Mouse (Mus musculus): ENCODE data around the gene Adgrd1. TPM values are rescaled to one million over a fixed set of nuclear protein-coding genes. Genes with fewer than 3 reads are reported as not detected.

The Adgrd1 gene
- polyA plus RNA-seq, 1 experiment from 2014 or later, result 0.40 TPM

DNA sequence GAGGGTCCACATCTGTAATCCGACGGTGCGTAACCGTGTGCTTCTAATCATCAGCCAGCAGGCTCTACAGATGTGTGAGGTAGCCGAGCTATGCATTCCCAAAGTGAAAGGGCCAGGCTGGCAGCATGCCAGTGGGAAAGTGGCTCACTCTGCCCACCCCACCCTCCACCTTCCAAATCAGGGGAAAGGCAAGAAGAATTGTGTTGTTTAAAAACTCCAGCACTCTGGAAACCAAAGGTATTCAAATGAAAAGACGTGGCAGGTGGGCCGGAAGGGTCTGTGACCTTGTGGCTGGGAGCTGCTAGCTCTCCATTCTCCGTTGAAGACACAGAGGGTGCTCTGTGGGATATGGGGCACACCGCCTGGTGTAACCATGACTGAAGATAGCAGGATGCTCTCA is 100.0 kb downstream of the Adgrd1 start:
- ATAC-seq (ENCODE audit: low read depth), result no peak
- Histone ChIP-seq H3K36me3 (ENCODE audit: control insufficient read depth, insufficient read depth) (no peaks in the 10 kb centered on the region), H3K4me3 (ENCODE audit: low read depth, low read length) (no peak overlapping the region), H3K27ac (ENCODE audit: low read length) (no peak overlapping the region), H3K4me1 (ENCODE audit: control insufficient read depth, low read depth, low read length) (no peaks in the 10 kb centered on the region), H3K4me2 (ENCODE audit: low read depth, low read length) (no peak overlapping the region), H3K27me3 (ENCODE audit: control insufficient read depth, insufficient read depth, low read depth, low read length) (no peaks in the 10 kb centered on the region), H3K9me3 (replicated peaks; ENCODE audit: control insufficient read depth, low read length) (no peaks in the 10 kb centered on the region), H3K9ac (ENCODE audit: low read depth, low read length) (no peak overlapping the region)
- WGBS (ENCODE audit: insufficient replicate concordance), result 61% methylated on average over 9 of the region's 9 CpGs

DNA sequence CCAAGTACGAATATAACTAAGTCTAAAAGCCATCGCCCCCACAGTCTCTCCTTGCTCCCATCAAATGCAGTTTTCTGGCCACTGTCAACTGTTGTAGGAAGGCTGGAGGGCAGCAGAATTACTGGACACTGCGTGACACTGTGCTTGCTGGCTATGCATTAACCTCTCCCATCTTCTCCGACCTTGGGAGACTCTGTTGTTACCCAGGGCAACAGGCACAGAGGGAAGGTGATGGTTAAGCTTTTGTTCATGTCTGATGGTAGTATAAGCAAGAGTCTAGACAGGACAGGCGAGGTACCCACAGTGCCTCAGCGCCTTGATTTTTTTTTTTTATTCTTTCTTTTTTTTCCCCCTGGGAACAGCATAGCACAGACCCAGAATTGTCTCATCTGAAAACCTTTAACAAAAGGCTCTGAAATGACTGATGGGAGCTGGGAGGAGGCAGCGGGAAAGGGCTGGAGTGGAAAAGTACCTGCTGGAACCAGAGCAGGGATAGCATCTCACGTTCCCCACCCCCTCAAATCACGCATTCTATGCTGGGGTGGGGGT is 100.5 kb downstream of the Adgrd1 start:
- ATAC-seq (ENCODE audit: low read depth), result no peak
- no peaks in the 10 kb centered on the region for H3K36me3 ChIP-seq (ENCODE audit: control insufficient read depth, insufficient read depth)

DNA sequence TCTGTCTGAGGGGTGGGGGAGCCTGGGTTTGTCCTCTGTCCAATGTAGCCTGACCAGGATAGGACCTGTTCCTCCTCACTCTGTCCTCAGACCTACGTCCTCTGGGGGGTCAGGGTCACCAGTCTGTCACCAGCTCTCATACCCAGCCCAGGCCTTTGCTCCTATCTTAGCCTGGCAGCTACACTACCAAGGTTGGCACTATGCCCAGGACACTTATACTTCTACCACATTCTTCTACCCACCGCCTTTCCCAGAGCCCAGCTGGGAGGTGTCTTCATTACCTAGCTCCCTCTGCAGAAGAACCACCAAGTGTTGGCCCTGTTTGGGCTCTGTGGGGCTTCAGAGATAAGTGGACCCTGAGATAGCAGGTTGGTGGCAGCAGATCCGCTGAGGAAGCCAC is 103.6 kb downstream of the Adgrd1 start:
- no peak for ATAC-seq (ENCODE audit: low read depth)
- WGBS (ENCODE audit: insufficient replicate concordance), result 58% methylated on average over 3 of the region's 3 CpGs
- H3K27me3 ChIP-seq (ENCODE audit: control insufficient read depth, insufficient read depth, low read depth, low read length), result no peaks in the 10 kb centered on the region

More for the DNA sequence above, 100.5 kb downstream of the Adgrd1 start:
- Histone ChIP-seq H3K4me3 (ENCODE audit: low read depth, low read length) (no peak overlapping the region), H3K4me2 (ENCODE audit: low read depth, low read length) (no peak overlapping the region), H3K9me3 (replicated peaks; ENCODE audit: control insufficient read depth, low read length) (no peaks in the 10 kb centered on the region), H3K27me3 (ENCODE audit: control insufficient read depth, insufficient read depth, low read depth, low read length) (no peaks in the 10 kb centered on the region), H3K9ac (ENCODE audit: low read depth, low read length) (no peak overlapping the region), H3K27ac (ENCODE audit: low read length) (no peak overlapping the region), H3K4me1 (ENCODE audit: control insufficient read depth, low read depth, low read length) (no peaks in the 10 kb centered on the region)
- WGBS (ENCODE audit: insufficient replicate concordance), result 53% methylated on average over 9 of the region's 9 CpGs

DNA sequence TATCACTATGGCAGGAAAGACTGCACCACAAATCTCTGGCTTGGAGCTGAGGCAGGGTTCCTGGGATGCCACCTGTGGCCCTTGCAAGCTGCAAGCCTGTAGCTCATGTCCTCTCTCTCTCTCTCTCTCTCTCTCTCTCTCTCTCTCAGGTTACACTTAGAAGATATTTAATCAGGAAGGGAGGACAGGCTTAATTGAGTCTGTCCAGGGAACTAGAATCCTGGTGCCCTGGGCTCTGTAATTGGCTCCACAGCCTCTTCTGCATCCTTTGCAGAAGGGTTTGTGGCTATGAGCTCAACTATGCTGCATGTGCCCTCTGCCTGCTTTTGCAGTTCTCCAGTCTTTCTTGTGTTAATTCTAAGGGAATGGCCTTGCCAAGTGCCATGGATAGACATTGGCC is 111.7 kb downstream of the Adgrd1 start:
- ATAC-seq (ENCODE audit: low read depth), result no peak
- Histone ChIP-seq H3K9me3 (replicated peaks; ENCODE audit: control insufficient read depth, low read length) (no peaks in the 10 kb centered on the region), H3K4me1 (ENCODE audit: control insufficient read depth, low read depth, low read length) (no peaks in the 10 kb centered on the region), H3K4me3 (ENCODE audit: low read depth, low read length) (no peak overlapping the region), H3K27ac (ENCODE audit: low read length) (no peak overlapping the region), H3K36me3 (ENCODE audit: control insufficient read depth, insufficient read depth) (no peaks in the 10 kb centered on the region), H3K9ac (ENCODE audit: low read depth, low read length) (no peak overlapping the region), H3K4me2 (ENCODE audit: low read depth, low read length) (no peak overlapping the region), H3K27me3 (ENCODE audit: control insufficient read depth, insufficient read depth, low read depth, low read length) (no peaks in the 10 kb centered on the region)

More for the DNA sequence above, 103.6 kb downstream of the Adgrd1 start:
- no peak overlapping the region for H3K9ac ChIP-seq (ENCODE audit: low read depth, low read length)
- H3K4me1 ChIP-seq (ENCODE audit: control insufficient read depth, low read depth, low read length), result no peaks in the 10 kb centered on the region
- no peaks in the 10 kb centered on the region for H3K36me3 ChIP-seq (ENCODE audit: control insufficient read depth, insufficient read depth)
- no peak overlapping the region for H3K27ac ChIP-seq (ENCODE audit: low read length)
- no peak overlapping the region for H3K4me2 ChIP-seq (ENCODE audit: low read depth, low read length)
- H3K9me3 ChIP-seq (replicated peaks; ENCODE audit: control insufficient read depth, low read length), result no peaks in the 10 kb centered on the region
- no peak overlapping the region for H3K4me3 ChIP-seq (ENCODE audit: low read depth, low read length)

DNA sequence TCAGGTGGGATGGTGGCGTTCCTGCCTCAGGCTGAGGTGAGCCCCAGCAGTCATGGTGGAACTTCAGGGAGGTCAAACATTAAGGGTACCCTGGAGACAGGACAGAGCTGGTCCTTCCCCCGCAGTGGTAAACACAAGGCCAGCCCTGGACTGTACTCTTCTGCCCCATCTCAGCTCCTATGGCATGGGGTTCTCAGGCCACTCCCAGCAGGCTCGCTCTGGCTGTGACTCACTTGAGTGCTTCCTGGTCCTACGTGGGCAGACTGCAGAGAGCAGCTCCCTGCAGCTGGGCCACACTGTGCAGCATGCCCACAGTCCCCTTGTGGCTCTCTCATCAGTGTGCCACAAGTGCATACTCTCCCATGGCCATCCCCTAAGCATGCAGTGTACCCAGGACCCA is 112.3 kb downstream of the Adgrd1 start:
- no peaks in the 10 kb centered on the region for H3K27me3 ChIP-seq (ENCODE audit: control insufficient read depth, insufficient read depth, low read depth, low read length)
- no peak overlapping the region for H3K4me3 ChIP-seq (ENCODE audit: low read depth, low read length)
- H3K27ac ChIP-seq (ENCODE audit: low read length), result no peak overlapping the region
- ATAC-seq (ENCODE audit: low read depth), result no peak
- H3K4me1 ChIP-seq (ENCODE audit: control insufficient read depth, low read depth, low read length), result no peaks in the 10 kb centered on the region
- no peak overlapping the region for H3K9ac ChIP-seq (ENCODE audit: low read depth, low read length)
- no peaks in the 10 kb centered on the region for H3K9me3 ChIP-seq (replicated peaks; ENCODE audit: control insufficient read depth, low read length)
- H3K36me3 ChIP-seq (ENCODE audit: control insufficient read depth, insufficient read depth), result no peaks in the 10 kb centered on the region
- WGBS (ENCODE audit: insufficient replicate concordance), result 33% methylated on average over 4 of the region's 4 CpGs
- no peak overlapping the region for H3K4me2 ChIP-seq (ENCODE audit: low read depth, low read length)

DNA sequence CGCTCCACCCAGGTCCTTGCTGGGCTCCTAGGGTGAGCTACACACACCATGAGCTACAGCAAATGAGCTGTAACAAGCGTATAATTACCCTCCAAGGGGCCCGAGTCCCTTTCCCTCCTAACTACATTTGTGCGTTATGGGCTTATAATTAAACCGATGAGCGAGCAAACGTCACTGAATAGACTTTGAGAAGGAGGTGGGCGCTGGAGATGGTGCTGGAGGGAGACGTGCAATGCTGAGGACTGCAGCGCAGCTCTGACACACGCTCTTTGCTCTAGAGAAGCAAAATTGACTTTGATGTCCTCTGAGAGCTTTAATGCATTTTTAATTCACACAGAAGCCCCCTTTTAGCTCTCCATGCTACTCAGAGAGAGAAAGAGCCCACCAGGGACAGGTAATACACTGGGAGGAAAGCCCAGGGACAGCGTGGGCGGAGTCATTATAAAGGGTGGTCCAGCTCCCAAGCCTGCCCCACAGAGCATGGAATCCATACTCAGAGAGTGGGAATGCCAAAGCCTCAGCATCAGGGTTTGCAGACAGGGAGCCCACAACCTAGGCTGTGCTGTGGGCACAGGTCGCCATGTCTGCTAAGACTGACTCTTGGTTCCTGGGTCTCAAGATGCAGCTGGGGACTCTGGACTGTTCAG is 115.0 kb downstream of the Adgrd1 start:
- 60% methylated on average over 14 of the region's 14 CpGs for WGBS (ENCODE audit: insufficient replicate concordance)
- ATAC-seq (ENCODE audit: low read depth), result no peak
- no peak overlapping the region for H3K4me3 ChIP-seq (ENCODE audit: low read depth, low read length)

DNA sequence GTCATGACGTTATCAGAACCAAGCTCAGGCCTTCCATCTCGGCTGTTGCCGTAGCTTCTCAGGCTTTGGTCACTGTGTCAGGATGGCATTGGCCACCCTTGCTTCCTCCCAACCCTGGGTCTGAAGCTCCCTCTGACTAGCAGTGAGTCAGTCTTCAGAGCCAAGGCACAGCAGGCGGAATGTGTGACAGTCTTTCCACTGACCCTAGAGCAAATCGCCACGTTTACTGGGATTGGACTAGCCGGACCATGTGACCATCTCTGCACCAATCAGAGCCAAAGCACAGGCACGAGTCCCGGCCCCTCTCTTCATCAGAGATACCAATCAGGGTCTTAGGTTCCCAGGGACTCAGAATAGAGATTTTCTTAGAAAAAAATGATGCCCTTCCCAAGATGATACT is 117.5 kb downstream of the Adgrd1 start:
- Histone ChIP-seq H3K9me3 (replicated peaks; ENCODE audit: control insufficient read depth, low read length) (no peaks in the 10 kb centered on the region), H3K36me3 (ENCODE audit: control insufficient read depth, insufficient read depth) (no peaks in the 10 kb centered on the region), H3K27me3 (ENCODE audit: control insufficient read depth, insufficient read depth, low read depth, low read length) (no peaks in the 10 kb centered on the region), H3K4me2 (ENCODE audit: low read depth, low read length) (no peak overlapping the region), H3K4me1 (ENCODE audit: control insufficient read depth, low read depth, low read length) (no peaks in the 10 kb centered on the region), H3K9ac (ENCODE audit: low read depth, low read length) (no peak overlapping the region), H3K4me3 (ENCODE audit: low read depth, low read length) (no peak overlapping the region), H3K27ac (ENCODE audit: low read length) (no peak overlapping the region)
- no peak for ATAC-seq (ENCODE audit: low read depth)
- WGBS (ENCODE audit: insufficient replicate concordance), result 45% methylated on average over 9 of the region's 9 CpGs

More for the DNA sequence above, 115.0 kb downstream of the Adgrd1 start:
- Histone ChIP-seq H3K9ac (ENCODE audit: low read depth, low read length) (no peak overlapping the region), H3K9me3 (replicated peaks; ENCODE audit: control insufficient read depth, low read length) (no peaks in the 10 kb centered on the region), H3K36me3 (ENCODE audit: control insufficient read depth, insufficient read depth) (no peaks in the 10 kb centered on the region), H3K27me3 (ENCODE audit: control insufficient read depth, insufficient read depth, low read depth, low read length) (no peaks in the 10 kb centered on the region), H3K27ac (ENCODE audit: low read length) (no peak overlapping the region), H3K4me2 (ENCODE audit: low read depth, low read length) (no peak overlapping the region), H3K4me1 (ENCODE audit: control insufficient read depth, low read depth, low read length) (no peaks in the 10 kb centered on the region)

DNA sequence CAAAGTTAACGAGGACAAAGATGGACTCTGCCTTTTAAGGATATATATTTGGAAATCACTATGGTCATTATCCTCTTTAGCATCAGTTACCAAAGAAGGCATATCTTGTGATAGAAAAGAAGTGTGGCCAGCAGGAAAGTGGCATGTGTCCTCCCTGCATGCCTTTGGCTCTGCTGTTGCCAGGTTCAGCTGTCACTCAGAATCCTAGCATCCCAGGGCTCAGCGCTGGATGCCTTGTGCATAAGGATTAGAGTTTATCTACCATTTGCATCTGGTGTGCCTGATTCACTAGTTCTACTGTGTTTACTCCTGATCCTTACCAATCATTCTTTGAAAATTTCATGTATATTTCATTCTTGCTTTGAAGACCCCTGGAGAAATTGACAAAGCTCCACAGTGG is 119.5 kb downstream of the Adgrd1 start:
- 56% methylated on average over 2 of the region's 2 CpGs for WGBS (ENCODE audit: insufficient replicate concordance)
- Histone ChIP-seq H3K27ac (ENCODE audit: low read length) (no peak overlapping the region), H3K36me3 (ENCODE audit: control insufficient read depth, insufficient read depth) (no peaks in the 10 kb centered on the region), H3K27me3 (ENCODE audit: control insufficient read depth, insufficient read depth, low read depth, low read length) (no peaks in the 10 kb centered on the region), H3K4me3 (ENCODE audit: low read depth, low read length) (no peak overlapping the region), H3K9me3 (replicated peaks; ENCODE audit: control insufficient read depth, low read length) (no peaks in the 10 kb centered on the region), H3K4me1 (ENCODE audit: control insufficient read depth, low read depth, low read length) (no peaks in the 10 kb centered on the region), H3K9ac (ENCODE audit: low read depth, low read length) (no peak overlapping the region), H3K4me2 (ENCODE audit: low read depth, low read length) (no peak overlapping the region)
- no peak for ATAC-seq (ENCODE audit: low read depth)

DNA sequence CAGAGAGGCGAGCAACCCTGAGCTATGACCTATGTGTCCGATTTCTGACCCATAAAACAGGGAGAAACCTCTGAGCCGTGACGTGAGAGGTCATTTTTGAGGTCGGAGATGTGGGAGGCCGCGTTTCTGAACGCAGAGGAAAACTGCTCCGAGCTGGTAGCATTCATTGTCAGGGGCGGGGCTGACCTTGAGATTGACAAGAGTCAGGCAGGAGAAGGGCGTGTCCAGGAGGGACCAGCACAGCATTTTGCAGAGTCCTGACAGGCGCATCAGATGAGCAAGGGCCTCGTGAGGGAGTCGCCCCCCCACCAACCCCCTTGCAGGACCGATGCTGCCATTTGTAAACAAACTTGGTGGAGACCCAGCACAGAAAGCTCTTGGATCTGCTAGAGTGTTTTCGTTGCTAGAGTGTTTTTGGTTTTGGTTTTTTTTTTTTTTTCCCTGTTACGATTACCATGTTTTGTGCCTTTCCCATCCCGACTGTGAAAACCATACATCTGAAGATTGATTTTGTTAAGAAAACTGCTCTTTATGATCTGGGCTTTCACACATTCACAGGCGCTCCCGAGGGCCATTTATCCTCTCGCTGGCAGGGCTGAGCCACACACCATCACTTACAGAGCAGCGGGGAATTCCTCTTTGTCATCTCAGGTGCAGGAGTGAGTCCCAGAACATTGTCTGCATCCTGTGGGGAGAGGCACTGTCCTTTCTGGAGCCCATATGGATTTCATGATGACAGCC is 121.1 kb downstream of the Adgrd1 start:
- Histone ChIP-seq H3K4me3 (ENCODE audit: low read depth, low read length) (no peak overlapping the region), H3K27ac (ENCODE audit: low read length) (no peak overlapping the region), H3K4me1 (ENCODE audit: control insufficient read depth, low read depth, low read length) (no peaks in the 10 kb centered on the region), H3K27me3 (ENCODE audit: control insufficient read depth, insufficient read depth, low read depth, low read length) (no peaks in the 10 kb centered on the region), H3K9ac (ENCODE audit: low read depth, low read length) (no peak overlapping the region), H3K9me3 (replicated peaks; ENCODE audit: control insufficient read depth, low read length) (no peaks in the 10 kb centered on the region), H3K36me3 (ENCODE audit: control insufficient read depth, insufficient read depth) (no peaks in the 10 kb centered on the region), H3K4me2 (ENCODE audit: low read depth, low read length) (no peak overlapping the region)
- WGBS (ENCODE audit: insufficient replicate concordance), result 12% methylated on average over 22 of the region's 22 CpGs
- no peak for ATAC-seq (ENCODE audit: low read depth)

Data from liver, embryonic 16.5 days (tissue).